Mouse (Mus musculus): ENCODE measurements around the gene Rnf17. TPM values are rescaled to one million over a fixed set of nuclear protein-coding genes. Genes with fewer than 3 reads are reported as not detected.

Rnf17 gene
- polyA plus RNA-seq, 1 experiment = 0.05 TPM

DNA sequence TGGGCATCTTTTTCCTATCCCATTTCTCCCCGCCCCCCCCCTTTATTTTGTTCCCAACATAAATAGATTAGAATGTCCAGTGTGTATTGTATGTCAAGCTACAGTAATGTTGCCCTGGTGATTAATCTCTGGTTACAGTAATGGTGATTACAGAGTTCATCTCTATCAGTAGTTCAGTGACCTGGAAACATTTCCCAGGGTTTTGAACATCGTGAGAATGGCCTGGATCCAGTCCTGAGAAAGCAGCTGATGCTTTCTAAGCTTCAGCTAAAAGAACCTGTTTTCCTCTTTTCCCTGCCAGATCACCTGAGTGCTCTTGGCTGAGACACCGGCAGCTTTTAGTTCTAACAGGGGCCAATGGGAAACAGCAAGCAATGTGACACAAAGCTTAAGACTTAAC lies 12.1 kb upstream of the Rnf17 start:
- H3K27ac ChIP-seq (ENCODE audit: insufficient read depth, low read depth, low read length) = no peak overlapping the region

GRCm38 (mm10) chr14:56393704-56394312 lies 8.6 kb upstream of the Rnf17 start:
- no peaks in the 10 kb centered on the region for H3K4me1 ChIP-seq (ENCODE audit: control insufficient read depth, insufficient read depth, low read length)
- no peak overlapping the region for H3K27ac ChIP-seq (ENCODE audit: insufficient read depth, low read depth, low read length)
- H3K36me3 ChIP-seq (ENCODE audit: control insufficient read depth, insufficient read depth, low read length) = no peaks in the 10 kb centered on the region
- DNase-seq = peak; percentile 27
- 48% methylated on average over 2 of the region's 2 CpGs for WGBS
- no peak overlapping the region for H3K4me3 ChIP-seq (ENCODE audit: insufficient read depth, low read depth, low read length)
- no peaks in the 10 kb centered on the region for H3K27me3 ChIP-seq (replicated peaks; ENCODE audit: control insufficient read depth, insufficient read depth, low read length)
- TF ChIP-seq CTCF (conservative IDR thresholded peaks at IDR 0.05; ENCODE audit: insufficient read depth, insufficient read length, low read depth, low read length) = no peak
- no peak for TF ChIP-seq POLR2A (IDR thresholded peaks at IDR 0.05; ENCODE audit: low read depth, low read length)

More for the DNA sequence above, 12.1 kb upstream of the Rnf17 start:
- H3K4me1 ChIP-seq (ENCODE audit: control insufficient read depth, insufficient read depth, low read length) = no peaks in the 10 kb centered on the region
- H3K36me3 ChIP-seq (ENCODE audit: control insufficient read depth, insufficient read depth, low read length) = no peaks in the 10 kb centered on the region
- WGBS = 26% methylated on average over 3 of the region's 3 CpGs
- TF ChIP-seq CTCF (conservative IDR thresholded peaks at IDR 0.05; ENCODE audit: insufficient read depth, insufficient read length, low read depth, low read length) = no peak
- no peaks in the 10 kb centered on the region for H3K27me3 ChIP-seq (replicated peaks; ENCODE audit: control insufficient read depth, insufficient read depth, low read length)
- H3K4me3 ChIP-seq (ENCODE audit: insufficient read depth, low read depth, low read length) = no peak overlapping the region
- peak; percentile 22 for DNase-seq

DNA sequence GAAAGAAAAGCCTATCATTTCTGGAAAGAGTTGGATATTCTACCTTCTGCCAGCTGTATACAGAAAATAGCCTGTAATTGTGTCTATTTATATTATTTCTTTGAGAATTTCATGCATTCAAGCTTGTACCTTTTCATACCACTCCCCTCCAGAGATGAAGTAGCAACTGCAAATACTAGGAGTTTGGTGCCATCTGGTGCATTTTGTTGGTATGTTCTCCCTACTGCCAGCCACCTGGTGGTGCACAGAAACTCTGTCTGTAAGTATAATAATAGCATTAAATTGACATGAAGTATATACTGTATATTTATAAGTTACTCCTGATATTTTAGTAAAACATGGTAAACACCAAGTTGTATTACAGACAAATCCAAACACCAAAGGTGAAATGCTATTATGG lies 4.4 kb upstream of the Rnf17 start:
- no peak for TF ChIP-seq POLR2A (IDR thresholded peaks at IDR 0.05; ENCODE audit: low read depth, low read length)
- peak; percentile 61 for TF ChIP-seq CTCF (conservative IDR thresholded peaks at IDR 0.05; ENCODE audit: insufficient read depth, insufficient read length, low read depth, low read length)
- Histone ChIP-seq H3K36me3 (ENCODE audit: control insufficient read depth, insufficient read depth, low read length) (no peaks in the 10 kb centered on the region), H3K27ac (ENCODE audit: insufficient read depth, low read depth, low read length) (no peak overlapping the region), H3K4me3 (ENCODE audit: insufficient read depth, low read depth, low read length) (no peak overlapping the region), H3K27me3 (replicated peaks; ENCODE audit: control insufficient read depth, insufficient read depth, low read length) (no peaks in the 10 kb centered on the region), H3K4me1 (ENCODE audit: control insufficient read depth, insufficient read depth, low read length) (no peaks in the 10 kb centered on the region)
- peak; percentile 50 for DNase-seq

- no peak overlapping the region for H3K4me3 ChIP-seq (ENCODE audit: insufficient read depth, low read depth, low read length)
- 93% methylated on average over 2 of the region's 2 CpGs for WGBS
- no peak overlapping the region for H3K27ac ChIP-seq (ENCODE audit: insufficient read depth, low read depth, low read length)
- H3K36me3 ChIP-seq (ENCODE audit: control insufficient read depth, insufficient read depth, low read length) = no peaks in the 10 kb centered on the region
- TF ChIP-seq POLR2A (IDR thresholded peaks at IDR 0.05; ENCODE audit: low read depth, low read length) (no peak), CTCF (conservative IDR thresholded peaks at IDR 0.05; ENCODE audit: insufficient read depth, insufficient read length, low read depth, low read length) (no peak)
- no peaks in the 10 kb centered on the region for H3K4me1 ChIP-seq (ENCODE audit: control insufficient read depth, insufficient read depth, low read length)
- no peaks in the 10 kb centered on the region for H3K27me3 ChIP-seq (replicated peaks; ENCODE audit: control insufficient read depth, insufficient read depth, low read length)
- DNase-seq = no peak
Observed at GRCm38 (mm10) chr14:56403072-56403375, 643 bp downstream of the Rnf17 start.

DNA sequence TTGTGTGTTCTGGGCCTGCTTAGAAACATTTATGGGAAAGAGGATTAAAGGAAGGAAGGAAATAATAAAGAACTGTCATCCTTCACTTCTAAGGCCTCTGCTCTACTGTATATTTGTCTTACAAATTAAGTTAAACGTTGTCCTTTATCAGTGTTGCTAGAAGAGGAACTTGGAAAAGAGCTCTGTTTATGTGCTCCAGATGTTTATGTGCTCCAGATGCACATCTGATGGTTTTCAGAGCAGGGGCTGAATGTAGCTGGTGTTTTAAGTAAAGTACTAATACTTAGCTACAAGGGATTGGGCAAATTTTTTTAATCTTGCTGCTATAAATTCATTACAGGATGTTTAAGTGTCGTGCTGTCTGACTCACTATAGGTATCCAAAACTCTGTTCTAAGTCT lies 59.7 kb downstream of the Rnf17 start:
- H3K36me3 ChIP-seq (ENCODE audit: control insufficient read depth, insufficient read depth, low read length) = no peaks in the 10 kb centered on the region
- 56% methylated on average over 2 of the region's 2 CpGs for WGBS
- DNase-seq = no peak

DNA sequence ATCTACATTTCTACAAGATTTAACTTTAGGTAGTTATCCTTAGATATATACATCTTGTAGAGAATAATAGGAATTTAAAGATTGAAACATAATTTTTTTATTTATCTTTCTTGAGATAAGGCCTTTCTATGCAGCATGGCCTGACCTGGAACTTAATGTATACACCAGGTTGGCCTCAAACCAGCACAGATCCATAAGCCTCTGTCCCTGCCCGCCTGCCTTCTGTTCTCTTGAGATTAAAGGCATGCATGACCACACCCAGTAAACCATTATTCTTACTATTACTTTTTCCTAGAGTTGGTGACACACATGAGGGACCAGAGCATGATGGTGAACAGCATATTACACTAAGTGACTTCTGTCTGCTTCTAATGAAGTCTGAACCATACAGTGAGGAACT lies 60.3 kb downstream of the Rnf17 start:
- TF ChIP-seq CTCF (conservative IDR thresholded peaks at IDR 0.05; ENCODE audit: insufficient read depth, insufficient read length, low read depth, low read length) (no peak), POLR2A (IDR thresholded peaks at IDR 0.05; ENCODE audit: low read depth, low read length) (no peak)
- WGBS = 76% methylated on average over 1 of the region's 1 CpGs
- H3K36me3 ChIP-seq (ENCODE audit: control insufficient read depth, insufficient read depth, low read length) = no peaks in the 10 kb centered on the region
- no peaks in the 10 kb centered on the region for H3K4me1 ChIP-seq (ENCODE audit: control insufficient read depth, insufficient read depth, low read length)
- no peak overlapping the region for H3K27ac ChIP-seq (ENCODE audit: insufficient read depth, low read depth, low read length)
- H3K27me3 ChIP-seq (replicated peaks; ENCODE audit: control insufficient read depth, insufficient read depth, low read length) = no peaks in the 10 kb centered on the region
- no peak overlapping the region for H3K4me3 ChIP-seq (ENCODE audit: insufficient read depth, low read depth, low read length)
- DNase-seq = no peak

More for the DNA sequence above, 59.7 kb downstream of the Rnf17 start:
- Histone ChIP-seq H3K4me1 (ENCODE audit: control insufficient read depth, insufficient read depth, low read length) (no peaks in the 10 kb centered on the region), H3K27ac (ENCODE audit: insufficient read depth, low read depth, low read length) (no peak overlapping the region), H3K4me3 (ENCODE audit: insufficient read depth, low read depth, low read length) (no peak overlapping the region), H3K27me3 (replicated peaks; ENCODE audit: control insufficient read depth, insufficient read depth, low read length) (no peaks in the 10 kb centered on the region)
- TF ChIP-seq CTCF (conservative IDR thresholded peaks at IDR 0.05; ENCODE audit: insufficient read depth, insufficient read length, low read depth, low read length) = no peak
- TF ChIP-seq POLR2A (IDR thresholded peaks at IDR 0.05; ENCODE audit: low read depth, low read length) = no peak

DNA sequence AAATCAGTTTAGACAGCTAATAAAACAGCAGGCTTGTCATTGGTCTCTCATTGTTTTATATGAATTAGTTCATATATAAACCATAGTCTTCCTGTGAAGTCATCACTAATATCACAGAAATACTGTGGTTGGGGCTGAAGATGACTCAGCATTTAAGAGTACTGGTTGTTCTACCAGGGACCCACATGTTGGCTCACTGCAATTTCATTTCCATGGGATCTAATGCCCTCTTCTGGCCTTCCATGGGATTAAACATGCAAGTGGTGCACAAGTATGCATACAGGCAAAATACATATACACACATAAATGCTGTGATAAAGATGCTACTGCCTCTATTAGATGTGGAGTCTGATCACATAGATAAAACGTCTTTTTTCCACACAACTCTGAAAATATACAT lies 65.8 kb downstream of the Rnf17 start:
- no peak for TF ChIP-seq CTCF (conservative IDR thresholded peaks at IDR 0.05; ENCODE audit: insufficient read depth, insufficient read length, low read depth, low read length)
- no peak for TF ChIP-seq POLR2A (IDR thresholded peaks at IDR 0.05; ENCODE audit: low read depth, low read length)
- DNase-seq = peak; percentile 23
- WGBS = 45% methylated on average over 1 of the region's 1 CpGs

DNA sequence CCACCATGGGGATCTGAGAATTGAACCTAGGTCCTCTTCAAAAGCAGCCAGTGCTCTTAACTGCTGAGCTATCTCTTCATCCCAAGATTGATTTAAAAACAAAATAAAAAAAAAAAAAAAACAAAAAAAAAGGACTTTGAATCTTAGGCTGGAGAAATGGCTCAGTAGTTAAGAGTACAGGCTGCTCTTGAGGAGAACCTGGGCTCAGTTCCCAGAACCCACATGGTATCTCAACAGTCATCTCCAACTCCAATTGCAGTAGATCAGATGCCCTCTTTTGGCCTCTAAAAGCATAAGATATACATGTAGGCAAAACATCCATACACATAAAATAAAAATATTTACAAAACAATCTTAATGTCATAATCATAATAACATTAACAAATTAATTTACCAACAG lies 87.4 kb downstream of the Rnf17 start:
- H3K4me3 ChIP-seq (ENCODE audit: insufficient read depth, low read depth, low read length) = no peak overlapping the region
- H3K4me1 ChIP-seq (ENCODE audit: control insufficient read depth, insufficient read depth, low read length) = no peaks in the 10 kb centered on the region
- H3K36me3 ChIP-seq (ENCODE audit: control insufficient read depth, insufficient read depth, low read length) = no peaks in the 10 kb centered on the region
- no peaks in the 10 kb centered on the region for H3K27me3 ChIP-seq (replicated peaks; ENCODE audit: control insufficient read depth, insufficient read depth, low read length)
- DNase-seq = peak; percentile 67
- TF ChIP-seq POLR2A (IDR thresholded peaks at IDR 0.05; ENCODE audit: low read depth, low read length) = no peak
- no peak for TF ChIP-seq CTCF (conservative IDR thresholded peaks at IDR 0.05; ENCODE audit: insufficient read depth, insufficient read length, low read depth, low read length)
- H3K27ac ChIP-seq (ENCODE audit: insufficient read depth, low read depth, low read length) = no peak overlapping the region

More for the DNA sequence above, 65.8 kb downstream of the Rnf17 start:
- H3K27ac ChIP-seq (ENCODE audit: insufficient read depth, low read depth, low read length) = no peak overlapping the region
- no peaks in the 10 kb centered on the region for H3K4me1 ChIP-seq (ENCODE audit: control insufficient read depth, insufficient read depth, low read length)
- H3K36me3 ChIP-seq (ENCODE audit: control insufficient read depth, insufficient read depth, low read length) = no peaks in the 10 kb centered on the region
- no peaks in the 10 kb centered on the region for H3K27me3 ChIP-seq (replicated peaks; ENCODE audit: control insufficient read depth, insufficient read depth, low read length)
- H3K4me3 ChIP-seq (ENCODE audit: insufficient read depth, low read depth, low read length) = no peak overlapping the region

Measured in kidney, adult 2 months (tissue).